Mouse (Mus musculus): ENCODE results near the gene Pfdn2.

GRCm38 (mm10) chr1:171309321-171309720 is 36.1 kb upstream of the Pfdn2 start:
- TF ChIP-seq CTCF (IDR thresholded peaks at IDR 0.05; ENCODE audit: control insufficient read depth, insufficient read depth, insufficient replicate concordance, low read depth, low read length) = no peak
- TF ChIP-seq POLR2A (IDR thresholded peaks at IDR 0.05; ENCODE audit: control insufficient read depth, low read depth, low read length) = no peak

All from testis, adult 2 months (tissue).